Comparison of ENCODE assay signal across 10 mouse cellular contexts in the genomic region with DNA sequence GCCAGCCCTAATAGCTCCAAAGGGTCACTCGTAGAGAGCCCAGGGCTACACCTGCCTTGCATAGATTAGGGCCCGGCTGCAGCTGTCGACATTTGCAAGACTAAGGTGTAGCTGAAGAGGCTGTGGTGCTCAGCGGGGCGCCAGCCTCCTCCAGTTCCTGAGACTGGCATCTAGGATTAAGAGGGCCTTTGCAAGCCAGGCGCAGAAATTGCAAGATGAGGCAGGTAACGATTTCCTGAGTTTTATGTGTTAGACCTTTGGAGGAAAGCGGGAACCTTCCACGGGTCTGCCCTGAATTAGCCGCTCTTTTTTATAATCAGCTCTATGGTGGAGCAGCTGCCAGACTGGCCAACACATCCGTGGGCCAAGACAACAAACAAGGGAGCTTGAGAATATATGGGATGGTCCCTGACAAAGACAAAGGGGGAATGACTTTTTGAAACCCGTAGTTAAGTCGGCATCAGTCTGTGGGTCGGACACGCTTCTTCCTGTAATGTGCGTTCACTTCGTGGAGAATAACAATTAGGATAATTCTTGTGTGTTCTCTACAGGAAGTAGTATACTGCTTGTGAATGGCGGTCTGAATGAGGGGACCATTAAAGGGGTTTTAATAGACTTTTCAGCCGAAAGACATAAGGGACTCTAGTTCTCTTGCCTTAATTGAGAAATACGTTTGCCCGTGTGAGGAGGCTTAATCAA.
DNase-seq lines count a peak whose midpoint lies in the region; ATAC-seq lines count a peak whose summit lies in the region.
"Had no signal": no experiment of that assay in that cellular context is flagged by ENCODE, and none has a peak within 500 bp of the region (broad histone marks: within the 10 kb centered on the region; RNA-seq: fewer than 3 reads in every experiment).

No protein-coding gene starts in this region.

- no peak overlapping the region for H3K9ac ChIP-seq in heart, embryonic 16.5 days (ENCODE audit: low read length)
- H3K9ac ChIP-seq in embryonic facial prominence, embryonic 14.5 days (ENCODE audit: low read depth, low read length), result no peak overlapping the region
- H3K9ac ChIP-seq in neural tube, embryonic 13.5 days, result no peak overlapping the region

- DNase-seq in heart, postnatal 25 days (ENCODE audit: low spot score), result no peak
- DNase-seq in embryonic facial prominence, embryonic 14.5 days (ENCODE audit: low spot score), result no peak
- DNase-seq in hindlimb bud, embryonic 11.5 days (ENCODE audit: extremely low spot score, low read depth, low spot score), result peak; percentile 63
- no peak for DNase-seq in frontal cortex, postnatal 14 days (ENCODE audit: low spot score in 2 of 2)
- no peak for DNase-seq in layer of hippocampus, postnatal 14 days (ENCODE audit: low spot score in 2 of 2)
- DNase-seq: gastrocnemius, adult 2 months; thymus, adult 2 months had no signal

- no peak overlapping the region for H3K27ac ChIP-seq in heart, embryonic 16.5 days (ENCODE audit: low read length)
- H3K27ac ChIP-seq in embryonic facial prominence, embryonic 14.5 days (replicated peaks; ENCODE audit: low read depth, low read length), result no peak overlapping the region
- peak overlapping the region; percentile 1 for H3K27ac ChIP-seq in neural tube, embryonic 13.5 days (replicated peaks)
- H3K27ac ChIP-seq: gastrocnemius, adult 2 months had no signal

- H3K27me3 ChIP-seq in heart, embryonic 16.5 days (ENCODE audit: control insufficient read depth, insufficient read depth, low read length), result peaks cover 21% of the 10 kb centered on the region
- H3K27me3 ChIP-seq in embryonic facial prominence, embryonic 14.5 days (replicated peaks; ENCODE audit: control insufficient read depth, insufficient read depth, low read length), result peaks cover 44% of the 10 kb centered on the region
- H3K27me3 ChIP-seq in neural tube, embryonic 13.5 days, result peaks cover 58% of the 10 kb centered on the region

- 0 out of 2 replicates have a peak overlapping the region, but pooled peaks have one; percentile 8 for H3K4me3 ChIP-seq in heart, embryonic 16.5 days (ENCODE audit: low read length)
- H3K4me3 ChIP-seq in embryonic facial prominence, embryonic 14.5 days (ENCODE audit: low read depth, low read length), result no peak overlapping the region
- H3K4me3 ChIP-seq in neural tube, embryonic 13.5 days, result peak overlapping the region; percentile 10; the same call in 1 of the 2 replicates
- H3K4me3 ChIP-seq: gastrocnemius, adult 2 months had no signal

- no peak for ATAC-seq in heart, embryonic 16.5 days (replicated peaks; ENCODE audit: extremely low read depth, insufficient read depth, low FRiP score)
- ATAC-seq in embryonic facial prominence, embryonic 14.5 days (ENCODE audit: low read depth), result no peak
- ATAC-seq in neural tube, embryonic 13.5 days (ENCODE audit: low read depth), result peak; percentile 60; the same call in 1 of the 2 replicates
- no peak for ATAC-seq in granulocyte monocyte progenitor cell, adult 5-6 weeks (replicated peaks; ENCODE audit: poor library complexity, severe bottlenecking)

- H3K36me3 ChIP-seq in heart, embryonic 16.5 days (ENCODE audit: control insufficient read depth, insufficient read depth), result no peaks in the 10 kb centered on the region
- H3K36me3 ChIP-seq in embryonic facial prominence, embryonic 14.5 days (ENCODE audit: control insufficient read depth, insufficient read depth, low read length), result no peaks in the 10 kb centered on the region
- H3K36me3 ChIP-seq in neural tube, embryonic 13.5 days, result no peaks in the 10 kb centered on the region

- H3K9me3 ChIP-seq in heart, embryonic 16.5 days (replicated peaks; ENCODE audit: control insufficient read depth, low read length), result no peaks in the 10 kb centered on the region
- no peaks in the 10 kb centered on the region for H3K9me3 ChIP-seq in embryonic facial prominence, embryonic 14.5 days (ENCODE audit: control insufficient read depth, low read length)
- H3K9me3 ChIP-seq in neural tube, embryonic 13.5 days, result 0 out of 2 replicates have a peak, but pooled peaks cover 2% of the 10 kb centered on the region

- peak overlapping the region; percentile 38 for H3K4me2 ChIP-seq in heart, embryonic 16.5 days (ENCODE audit: low read depth, low read length)
- 0 out of 2 replicates have a peak overlapping the region, but pooled peaks have one; percentile 1 for H3K4me2 ChIP-seq in embryonic facial prominence, embryonic 14.5 days (ENCODE audit: low read depth, low read length)
- H3K4me2 ChIP-seq in neural tube, embryonic 13.5 days, result peak overlapping the region; percentile 46

- WGBS in heart, embryonic 16.5 days, result 21% methylated on average over 21 of the region's 21 CpGs
- WGBS in embryonic facial prominence, embryonic 14.5 days, result 8% methylated on average over 21 of the region's 21 CpGs
- 2% methylated on average over 21 of the region's 21 CpGs for WGBS in neural tube, embryonic 13.5 days

- intact Hi-C loops in heart, postnatal 25 days (cut with DNase I), result no loop called here

- H3K4me1 ChIP-seq in heart, embryonic 16.5 days (ENCODE audit: control insufficient read depth, insufficient read depth, low read length), result no peaks in the 10 kb centered on the region
- H3K4me1 ChIP-seq in embryonic facial prominence, embryonic 14.5 days (ENCODE audit: control insufficient read depth, insufficient read depth, low read length), result no peaks in the 10 kb centered on the region
- H3K4me1 ChIP-seq in neural tube, embryonic 13.5 days (replicated peaks), result peaks cover 23% of the 10 kb centered on the region
